Mouse (Mus musculus): ENCODE results near the gene Rad23a. TPM values are rescaled to one million over a fixed set of nuclear protein-coding genes. Genes with fewer than 3 reads are reported as not detected.
"Not testable (repeated sequence)": the region's sequence is repeated elsewhere in the genome, so short reads cannot be mapped to it uniquely, and the experiment has no call there.

The Rad23a gene
- polyA plus RNA-seq, 1 experiment = 57.6 TPM

DNA sequence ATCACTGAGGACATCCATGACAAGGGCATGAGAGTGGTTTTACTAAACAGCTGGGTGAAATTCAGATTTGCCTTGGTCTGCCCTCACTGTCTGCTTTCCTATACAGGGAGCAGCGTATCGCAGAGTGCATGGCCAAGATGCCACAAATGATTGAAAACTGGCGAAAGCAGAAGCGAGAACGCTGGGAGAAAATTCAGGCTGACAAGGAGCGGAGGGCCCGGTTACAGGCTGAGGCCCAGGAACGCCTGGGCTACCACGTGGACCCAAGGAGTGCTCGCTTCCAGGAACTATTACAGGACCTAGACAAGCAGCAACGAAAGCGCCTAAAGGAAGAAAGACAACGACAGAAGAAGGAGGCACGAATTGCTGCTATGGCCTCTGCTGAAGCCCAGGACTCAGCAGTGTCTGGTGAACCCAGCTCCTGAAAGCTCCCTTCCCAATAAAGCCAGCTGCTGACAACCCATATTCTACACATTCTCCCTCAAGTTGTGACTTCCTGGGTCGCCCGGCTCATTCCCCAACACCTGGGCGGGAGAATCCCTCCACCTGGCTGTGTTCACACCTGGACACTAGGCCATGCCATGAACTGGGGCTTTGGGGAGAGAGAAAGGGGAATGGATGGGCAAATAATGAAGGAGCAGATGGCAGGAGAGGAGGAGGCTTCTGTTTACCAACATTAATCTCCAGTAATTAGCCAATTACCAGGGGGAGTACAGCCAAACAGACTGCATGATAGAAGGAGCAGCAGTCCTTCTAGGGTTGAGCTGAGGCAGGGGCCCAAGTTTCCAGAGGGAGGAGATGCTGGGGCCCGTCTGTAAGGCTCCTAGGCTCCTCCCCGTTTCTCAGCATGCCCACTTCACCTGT, 6.2 kb downstream of the Rad23a start:
- H3K4me1 ChIP-seq (ENCODE audit: control insufficient read depth, insufficient read depth, low read length) = no peaks in the 10 kb centered on the region; the same call in 1 of the 2 replicates
- H3K4me3 ChIP-seq (ENCODE audit: insufficient read depth, low read length) = no peak overlapping the region
- H3K27ac ChIP-seq (ENCODE audit: insufficient read depth, low read length) = no peak overlapping the region
- TF ChIP-seq POLR2A (IDR thresholded peaks at IDR 0.05; ENCODE audit: low read depth, low read length) (no peak), CTCF (IDR thresholded peaks at IDR 0.05; ENCODE audit: borderline replicate concordance, insufficient read depth, low read length) (no peak)

DNA sequence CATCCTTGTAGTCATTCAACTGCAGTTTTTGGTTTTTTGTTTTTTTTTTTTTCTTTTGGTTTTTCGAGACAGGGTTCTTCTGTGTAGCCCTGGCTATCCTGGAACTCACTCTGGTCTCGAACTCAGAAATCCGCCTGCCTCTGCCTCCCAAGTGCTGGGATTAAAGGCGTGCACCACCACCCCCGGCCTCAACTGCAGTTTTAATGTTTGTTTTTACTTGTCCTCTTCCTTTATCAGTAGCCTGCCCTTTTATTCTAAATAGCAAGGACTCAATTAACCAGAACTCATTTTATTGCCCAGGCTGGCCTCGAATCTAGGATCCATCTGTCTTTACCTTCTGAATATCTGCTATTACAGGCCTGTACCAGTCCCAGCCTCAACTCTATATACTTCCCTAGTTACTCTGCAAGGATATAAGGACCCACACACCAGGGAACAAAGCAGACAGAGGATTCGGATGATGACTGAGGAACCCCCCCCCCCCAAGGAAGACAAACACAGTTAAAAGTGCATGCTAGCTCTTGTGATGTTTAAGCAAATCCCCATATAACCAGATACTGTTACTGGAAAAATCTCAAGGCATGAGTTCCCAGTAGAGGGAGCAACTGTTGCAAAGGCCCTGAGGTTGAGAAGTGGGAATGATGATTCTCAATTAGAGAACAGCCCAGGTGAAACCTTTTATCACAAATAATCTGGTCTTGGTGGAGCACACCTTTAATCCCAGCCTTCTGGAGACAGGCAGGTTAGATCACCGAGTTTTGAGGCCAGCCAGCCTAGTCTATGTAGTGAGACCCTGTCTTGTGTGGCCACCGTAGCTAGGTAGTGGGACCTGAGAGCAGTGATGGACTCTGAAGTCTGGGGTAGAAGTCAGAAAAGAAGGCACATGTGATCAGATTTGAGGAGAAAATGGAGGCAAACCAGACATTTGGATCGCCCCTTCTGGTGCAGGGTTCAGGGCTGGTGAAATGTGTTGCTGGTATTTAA, 7.4 kb downstream of the Rad23a start:
- Histone ChIP-seq H3K4me3 (ENCODE audit: insufficient read depth, low read length) (peak overlapping the region; percentile 91), H3K4me1 (ENCODE audit: control insufficient read depth, insufficient read depth, low read length) (no peaks in the 10 kb centered on the region; the same call in 1 of the 2 replicates), H3K27ac (ENCODE audit: insufficient read depth, low read length) (peak overlapping the region; percentile 59)
- no peak for TF ChIP-seq CTCF (IDR thresholded peaks at IDR 0.05; ENCODE audit: borderline replicate concordance, insufficient read depth, low read length)
- TF ChIP-seq POLR2A (IDR thresholded peaks at IDR 0.05; ENCODE audit: low read depth, low read length) = no peak; the same call in 1 of the 2 replicates

DNA sequence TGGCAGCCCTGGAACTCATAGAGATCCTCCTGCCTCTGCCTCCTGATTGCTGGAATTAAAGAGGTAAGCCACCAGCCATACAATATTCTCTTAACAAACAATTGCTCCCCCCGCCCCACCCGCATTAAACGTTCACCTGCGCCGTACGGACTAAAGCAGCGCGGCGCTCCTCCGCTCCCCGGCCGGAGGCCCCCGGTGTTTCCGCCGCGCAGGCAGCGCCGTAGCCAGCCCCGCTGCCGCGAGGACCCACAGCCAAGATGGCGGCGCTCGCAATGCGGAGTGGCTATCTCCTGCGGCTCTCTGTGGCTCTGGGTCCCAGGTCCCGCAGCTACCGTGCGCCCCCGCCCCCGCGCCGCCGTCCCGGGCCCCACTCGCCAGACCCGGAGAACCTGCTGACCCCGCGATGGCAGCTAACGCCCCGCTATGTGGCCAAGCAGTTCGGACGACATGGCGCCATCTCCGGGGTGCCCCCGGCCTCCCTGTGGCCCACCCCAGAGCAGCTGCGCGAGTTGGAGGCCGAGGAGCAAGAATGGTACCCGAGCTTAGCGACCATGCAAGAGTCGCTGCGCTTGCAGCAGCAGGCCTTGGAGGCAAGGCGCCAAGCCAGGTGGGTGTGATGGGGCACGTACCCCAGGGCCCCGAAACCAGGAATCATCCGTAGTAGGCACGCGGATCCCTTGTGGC, 8.3 kb downstream of the Rad23a start:
- Histone ChIP-seq H3K4me1 (ENCODE audit: control insufficient read depth, insufficient read depth, low read length) (no peaks in the 10 kb centered on the region; the same call in 1 of the 2 replicates), H3K27ac (ENCODE audit: insufficient read depth, low read length) (peak overlapping the region; percentile 59), H3K4me3 (ENCODE audit: insufficient read depth, low read length) (peak overlapping the region; percentile 91)
- TF ChIP-seq POLR2A (IDR thresholded peaks at IDR 0.05; ENCODE audit: low read depth, low read length) (peak; percentile 79), CTCF (IDR thresholded peaks at IDR 0.05; ENCODE audit: borderline replicate concordance, insufficient read depth, low read length) (no peak)

DNA sequence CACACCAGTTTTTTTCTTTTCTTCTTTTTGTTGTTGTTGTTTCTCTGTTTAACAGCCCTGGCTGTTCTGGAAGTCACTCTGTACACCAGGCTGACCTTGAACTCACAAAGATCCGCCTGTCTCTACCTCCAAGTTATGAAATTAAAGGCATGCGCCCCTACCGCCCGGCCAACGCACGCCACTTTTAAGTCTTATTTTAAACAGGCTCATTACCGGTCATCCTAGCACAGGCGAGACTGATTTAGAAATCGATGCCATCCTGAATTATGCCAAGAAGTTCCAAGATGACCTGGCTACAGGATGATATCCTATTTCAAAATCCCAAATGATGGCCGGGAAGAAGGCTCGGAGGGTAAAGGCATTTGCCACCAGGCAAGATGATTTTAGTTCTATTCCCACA, 9.0 kb downstream of the Rad23a start, which contains the start of gene Gadd45gip1:
TSS of gene Gadd45gip1 (plus strand) at position 33 of the 400 bp plus-strand sequence.
- H3K4me1 ChIP-seq (ENCODE audit: control insufficient read depth, insufficient read depth, low read length) = no peaks in the 10 kb centered on the region
- peak within 1 kb of the TSS; percentile 91 for H3K4me3 ChIP-seq (ENCODE audit: insufficient read depth, low read length)
- H3K27ac ChIP-seq (ENCODE audit: insufficient read depth, low read length) = peak within 1 kb of the TSS; percentile 59
- no peak for TF ChIP-seq POLR2A (IDR thresholded peaks at IDR 0.05; ENCODE audit: low read depth, low read length)
- TF ChIP-seq CTCF (IDR thresholded peaks at IDR 0.05; ENCODE audit: borderline replicate concordance, insufficient read depth, low read length) = no peak

DNA sequence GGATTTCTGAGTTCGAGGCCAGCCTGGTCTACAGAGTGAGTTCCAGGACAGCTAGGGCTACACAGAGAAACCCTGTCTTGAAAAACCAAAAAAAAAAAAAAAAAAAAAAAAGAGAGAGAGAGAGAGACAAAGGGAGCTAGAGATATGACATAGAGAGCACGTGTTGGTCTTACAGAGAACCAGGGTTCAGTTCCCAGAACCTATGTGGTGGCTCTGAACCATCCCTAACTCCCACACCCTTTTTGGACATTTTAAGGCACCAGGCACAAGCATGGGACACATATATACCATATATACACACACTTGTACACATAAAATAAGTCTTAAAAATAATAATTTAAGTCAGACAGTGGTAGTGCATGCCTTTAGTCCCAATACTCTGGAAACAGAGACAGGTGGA, 13.9 kb downstream of the Rad23a start:
- H3K4me3 ChIP-seq (ENCODE audit: insufficient read depth, low read length); H3K4me1 ChIP-seq (ENCODE audit: control insufficient read depth, insufficient read depth, low read length); H3K27ac ChIP-seq (ENCODE audit: insufficient read depth, low read length): not testable (repeated sequence)

DNA sequence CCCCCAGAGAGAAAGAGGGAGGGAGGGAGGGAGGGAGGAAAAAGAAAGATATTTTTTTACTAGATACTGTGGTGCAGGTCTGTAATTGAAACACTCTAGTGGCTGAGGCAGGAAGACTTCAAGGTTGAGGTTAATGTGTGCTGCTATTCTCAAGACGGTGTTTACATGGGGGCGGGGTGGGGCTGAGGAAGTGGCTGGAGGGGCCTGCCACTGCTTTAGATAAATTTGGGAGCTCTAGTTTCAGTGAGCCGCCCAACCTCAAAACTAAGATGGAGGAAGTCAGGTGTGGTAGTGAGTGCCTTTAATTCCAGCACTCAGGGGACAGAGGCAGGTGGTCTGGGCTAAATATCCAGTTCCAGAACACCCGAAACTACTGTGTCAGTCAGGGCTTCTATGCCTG, 14.8 kb downstream of the Rad23a start:
- H3K27ac ChIP-seq (ENCODE audit: insufficient read depth, low read length) = no peak overlapping the region
- no peak overlapping the region for H3K4me3 ChIP-seq (ENCODE audit: insufficient read depth, low read length)
- no peak for TF ChIP-seq POLR2A (IDR thresholded peaks at IDR 0.05; ENCODE audit: low read depth, low read length)
- TF ChIP-seq CTCF (IDR thresholded peaks at IDR 0.05; ENCODE audit: borderline replicate concordance, insufficient read depth, low read length) = no peak
- no peaks in the 10 kb centered on the region for H3K4me1 ChIP-seq (ENCODE audit: control insufficient read depth, insufficient read depth, low read length)

DNA sequence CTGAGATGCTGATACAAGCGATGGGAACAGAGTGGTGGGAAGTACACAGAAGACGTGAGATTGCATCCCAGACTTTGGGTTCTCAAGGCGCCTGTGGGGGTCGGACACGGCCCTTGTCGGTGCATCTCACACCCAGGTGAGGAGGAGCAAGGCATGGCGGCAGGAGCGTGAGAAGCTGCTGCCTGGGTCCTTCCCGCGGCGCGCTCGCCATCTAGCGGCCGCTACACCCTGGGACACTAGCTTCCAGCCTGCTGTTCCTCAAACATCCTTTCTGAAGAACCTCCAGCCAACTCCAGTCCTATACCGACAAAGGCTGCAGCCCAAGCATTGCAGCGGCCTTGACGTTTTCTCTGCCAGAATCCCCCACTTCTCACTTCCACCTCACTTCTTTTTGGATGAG, 16.8 kb downstream of the Rad23a start:
- TF ChIP-seq POLR2A (IDR thresholded peaks at IDR 0.05; ENCODE audit: low read depth, low read length) = no peak
- peak; percentile 90 for TF ChIP-seq CTCF (IDR thresholded peaks at IDR 0.05; ENCODE audit: borderline replicate concordance, insufficient read depth, low read length)
- Histone ChIP-seq H3K4me3 (ENCODE audit: insufficient read depth, low read length) (no peak overlapping the region), H3K27ac (ENCODE audit: insufficient read depth, low read length) (no peak overlapping the region), H3K4me1 (ENCODE audit: control insufficient read depth, insufficient read depth, low read length) (no peaks in the 10 kb centered on the region)

DNA sequence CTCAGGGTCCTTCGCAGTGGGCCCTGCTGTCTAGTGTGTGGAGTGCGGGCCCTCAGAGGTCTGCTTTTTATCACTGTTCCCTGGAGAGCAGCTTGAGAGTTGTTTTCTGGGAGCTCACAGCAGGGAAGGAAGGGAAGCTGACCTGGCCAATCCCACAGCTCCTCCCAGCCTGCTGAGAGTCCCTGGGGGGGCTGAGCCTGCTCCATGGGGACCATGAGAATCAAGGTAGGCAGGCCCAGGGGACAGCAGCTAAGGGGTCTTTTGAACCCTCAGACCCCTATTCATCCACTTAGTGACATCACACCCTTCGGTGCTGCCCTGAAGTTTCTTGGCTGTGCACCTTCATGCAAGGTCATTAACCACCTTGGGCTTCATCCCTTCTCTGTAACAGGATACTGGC, 17.7 kb downstream of the Rad23a start, which contains the start of gene Dand5:
TSS of gene Dand5 (minus strand) at position 101 of the 400 bp plus-strand sequence.
- no peak within 1 kb of the TSS for H3K27ac ChIP-seq (ENCODE audit: insufficient read depth, low read length)
- H3K4me1 ChIP-seq (ENCODE audit: control insufficient read depth, insufficient read depth, low read length) = no peaks in the 10 kb centered on the region
- TF ChIP-seq CTCF (IDR thresholded peaks at IDR 0.05; ENCODE audit: borderline replicate concordance, insufficient read depth, low read length) = no peak
- no peak within 1 kb of the TSS for H3K4me3 ChIP-seq (ENCODE audit: insufficient read depth, low read length)

DNA sequence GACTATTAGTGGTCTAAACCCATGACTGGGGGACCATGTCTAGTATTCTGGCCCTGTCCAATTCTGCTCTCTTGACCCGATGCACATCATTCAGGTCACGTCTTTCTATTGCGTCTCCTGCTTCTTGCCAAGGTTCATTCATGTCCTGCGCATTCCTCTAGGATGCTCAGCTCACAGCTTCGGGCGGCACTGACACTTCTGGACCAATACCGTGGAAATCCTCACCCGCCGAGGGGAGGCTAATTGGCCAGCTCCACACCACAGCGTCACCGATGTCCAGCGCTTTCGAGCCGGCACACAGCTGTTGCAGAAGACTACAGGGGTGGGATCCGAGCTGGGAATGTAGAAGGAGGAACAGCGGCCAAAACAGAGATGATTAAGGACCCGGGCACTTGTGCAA, 24.3 kb downstream of the Rad23a start:
- H3K27ac ChIP-seq (ENCODE audit: insufficient read depth, low read length) = no peak overlapping the region
- H3K4me1 ChIP-seq (ENCODE audit: control insufficient read depth, insufficient read depth, low read length) = no peaks in the 10 kb centered on the region
- TF ChIP-seq CTCF (IDR thresholded peaks at IDR 0.05; ENCODE audit: borderline replicate concordance, insufficient read depth, low read length) (no peak), POLR2A (IDR thresholded peaks at IDR 0.05; ENCODE audit: low read depth, low read length) (no peak)
- H3K4me3 ChIP-seq (ENCODE audit: insufficient read depth, low read length) = no peak overlapping the region

Measured in embryonic fibroblast, embryonic 13.5 days (primary cell).